Mouse (Mus musculus) lung, adult 2 months (tissue): ENCODE data around the gene 5730522E02Rik.

Source experiments
- CTCF ChIP-seq: fragments of 200-500 bp; IDR thresholded peaks from 2 replicates; pipeline ENCODE4 v1.5.1; 2011; ENCODE audit warnings: mild to moderate bottlenecking, low read length, control low read depth; ENCODE audit not compliant: insufficient read depth
- POLR2A ChIP-seq: fragments of 200-500 bp; IDR thresholded peaks from 2 replicates; pipeline ENCODE4 v1.6.1; 2011; ENCODE audit warnings: low read depth, mild to moderate bottlenecking, control low read depth, low read length, borderline replicate concordance; ENCODE audit errors: extremely low read depth

GRCm38 (mm10) chr11:26167609-26167971 is 43.0 kb downstream of the 5730522E02Rik start:
- no peak for TF ChIP-seq POLR2A
- no peak for TF ChIP-seq CTCF
